Mouse (Mus musculus): ENCODE measurements around the gene Ext2. TPM values are rescaled to one million over a fixed set of nuclear protein-coding genes. Genes with fewer than 3 reads are reported as not detected.

Ext2 gene
- total RNA-seq, 2 experiments from 2014 or later = 58.0 to 59.9 TPM

- DNase-seq = no peak
Measured at GRCm38 (mm10) chr2:93693101-93693500, 129.3 kb downstream of the Ext2 start.

GRCm38 (mm10) chr2:93690064-93690930 lies 132.1 kb downstream of the Ext2 start:
- intact Hi-C loops (cut with DNase I) = no loop called here
- no peak for DNase-seq

More at GRCm38 (mm10) chr2:93693101-93693500, 129.3 kb downstream of the Ext2 start:
- intact Hi-C loops (cut with DNase I) = no loop called here

- intact Hi-C loops (cut with DNase I) = no loop called here
- DNase-seq = no peak
Measured at GRCm38 (mm10) chr2:93683674-93684073, 138.7 kb downstream of the Ext2 start.

GRCm38 (mm10) chr2:93682601-93683202 lies 139.7 kb downstream of the Ext2 start:
- intact Hi-C loops (cut with DNase I) = no loop called here
- no peak for DNase-seq

GRCm38 (mm10) chr2:93681321-93681720 lies 141.0 kb downstream of the Ext2 start:
- no peak for DNase-seq
- intact Hi-C loops (cut with DNase I) = no loop called here

- intact Hi-C loops (cut with DNase I) = no loop called here
- no peak for DNase-seq
Measured at GRCm38 (mm10) chr2:93677231-93677630, 145.1 kb downstream of the Ext2 start.

GRCm38 (mm10) chr2:93671573-93672184 lies 150.7 kb downstream of the Ext2 start:
- no peak for DNase-seq
- intact Hi-C loops (cut with DNase I) = no loop called here

GRCm38 (mm10) chr2:93666146-93666858 lies 156.1 kb downstream of the Ext2 start:
- no peak for DNase-seq
- intact Hi-C loops (cut with DNase I) = no loop called here

- DNase-seq = no peak
- intact Hi-C loops (cut with DNase I) = no loop called here
Measured at GRCm38 (mm10) chr2:93665472-93665871, 156.9 kb downstream of the Ext2 start.

- DNase-seq = no peak
- intact Hi-C loops (cut with DNase I) = loop anchor here (5.0 kb wide), 1 partner anchor 240 kb away; no protein-coding TSS in a partner anchor
Measured at GRCm38 (mm10) chr2:93662240-93662865, 160.0 kb downstream of the Ext2 start.

- intact Hi-C loops (cut with DNase I) = loop anchor here (5.0 kb wide), 1 partner anchor 239 kb away; no protein-coding TSS in a partner anchor
- no peak for DNase-seq
Measured at GRCm38 (mm10) chr2:93661096-93661495, 161.3 kb downstream of the Ext2 start.

- intact Hi-C loops (cut with DNase I) = loop anchor here (1.0 to 5.0 kb wide), 3 partner anchors 127 to 238 kb away; no protein-coding TSS in a partner anchor
Measured at GRCm38 (mm10) chr2:93659705-93660308, 162.6 kb downstream of the Ext2 start.

GRCm38 (mm10) chr2:93659004-93659403 lies 163.4 kb downstream of the Ext2 start:
- intact Hi-C loops (cut with DNase I) = loop anchor here (1.0 to 2.0 kb wide), 2 partner anchors 128 to 184 kb away; no protein-coding TSS in a partner anchor
- peak; percentile 39 to 53 for DNase-seq

More at GRCm38 (mm10) chr2:93659705-93660308, 162.6 kb downstream of the Ext2 start:
- DNase-seq = no peak

- no peak for DNase-seq
- intact Hi-C loops (cut with DNase I) = no loop called here
Measured at GRCm38 (mm10) chr2:93654336-93655055, 167.9 kb downstream of the Ext2 start.

GRCm38 (mm10) chr2:93649243-93649870 lies 173.0 kb downstream of the Ext2 start:
- no peak for DNase-seq
- intact Hi-C loops (cut with DNase I) = no loop called here

GRCm38 (mm10) chr2:93647924-93648575 lies 174.3 kb downstream of the Ext2 start:
- no peak for DNase-seq
- intact Hi-C loops (cut with DNase I) = no loop called here

- peak; percentile 48 to 54 for DNase-seq
- intact Hi-C loops (cut with DNase I) = no loop called here
Measured at GRCm38 (mm10) chr2:93647051-93647923, 175.1 kb downstream of the Ext2 start.
